Mouse (Mus musculus): Measurements from ENCODE around the gene Zfp830. TPM values are rescaled to one million over a fixed set of nuclear protein-coding genes. Genes with fewer than 3 reads are reported as not detected.

Gene Zfp830
- polyA plus RNA-seq, 1 experiment, result 14.4 TPM

DNA sequence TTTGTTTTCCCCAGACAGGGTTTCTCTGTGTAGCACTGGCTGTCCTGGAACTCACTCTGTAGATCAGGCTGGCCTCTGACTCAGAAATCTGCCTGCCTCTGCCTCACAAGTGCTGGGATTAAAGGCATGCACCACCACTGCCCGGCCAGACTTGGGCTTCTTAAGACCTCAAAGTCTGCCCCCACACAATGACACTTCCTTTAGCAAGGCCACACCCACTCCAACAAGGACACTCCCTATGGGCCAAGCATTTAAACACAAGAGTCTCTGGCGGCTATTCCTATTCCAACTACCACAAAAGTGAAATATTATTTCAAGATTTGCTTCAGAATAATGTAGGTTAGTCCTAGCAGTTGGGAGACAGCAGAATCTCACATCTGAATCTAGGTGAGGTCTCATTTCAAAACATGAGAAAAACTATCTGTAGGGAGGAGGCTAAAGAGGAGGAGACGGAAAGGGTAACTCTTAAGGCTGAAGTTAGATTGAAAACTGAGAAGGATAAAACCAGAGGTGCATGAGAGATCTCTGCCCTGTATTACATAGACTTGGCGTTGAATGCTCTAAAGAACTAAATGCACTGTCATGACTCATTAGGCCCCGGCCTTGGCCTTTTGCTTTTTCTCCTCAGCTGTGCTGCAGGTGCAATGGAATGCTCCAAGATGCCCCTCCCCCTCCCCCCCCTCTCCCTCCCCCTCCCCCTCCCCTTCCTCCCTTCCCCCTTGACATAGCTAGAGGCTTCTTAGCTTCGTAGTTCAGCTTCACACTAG lies 11.6 kb upstream of the Zfp830 start:
- WGBS, result 75% methylated on average over 6 of the region's 6 CpGs
- Histone ChIP-seq H3K4me3 (replicated peaks; ENCODE audit: insufficient read depth, low read depth, low read length) (no peak overlapping the region), H3K4me1 (ENCODE audit: control insufficient read depth, insufficient read depth, low read length) (no peaks in the 10 kb centered on the region), H3K27ac (ENCODE audit: insufficient read depth, low read length) (no peak overlapping the region), H3K27me3 (ENCODE audit: control insufficient read depth, insufficient read depth, low read length) (no peaks in the 10 kb centered on the region)
- no peak for TF ChIP-seq CTCF (IDR thresholded peaks at IDR 0.05; ENCODE audit: borderline replicate concordance, insufficient read depth, low read depth, low read length)
- no peak for DNase-seq

GRCm38 (mm10) chr11:82755919-82756318 lies 8.2 kb upstream of the Zfp830 start:
- TF ChIP-seq POLR2A (IDR thresholded peaks at IDR 0.05; ENCODE audit: borderline replicate concordance, insufficient read depth, low read length), result no peak
- TF ChIP-seq CTCF (IDR thresholded peaks at IDR 0.05; ENCODE audit: borderline replicate concordance, insufficient read depth, low read depth, low read length), result no peak
- no peaks in the 10 kb centered on the region for H3K27me3 ChIP-seq (ENCODE audit: control insufficient read depth, insufficient read depth, low read length)
- no peak for DNase-seq
- H3K4me1 ChIP-seq (ENCODE audit: control insufficient read depth, insufficient read depth, low read length), result no peaks in the 10 kb centered on the region
- no peak overlapping the region for H3K27ac ChIP-seq (ENCODE audit: insufficient read depth, low read length)
- WGBS, result 92% methylated on average over 1 of the region's 1 CpGs
- H3K4me3 ChIP-seq (replicated peaks; ENCODE audit: insufficient read depth, low read depth, low read length), result no peak overlapping the region

- 84% methylated on average over 6 of the region's 6 CpGs for WGBS
- H3K4me3 ChIP-seq (replicated peaks; ENCODE audit: insufficient read depth, low read depth, low read length), result no peak overlapping the region
- no peaks in the 10 kb centered on the region for H3K4me1 ChIP-seq (ENCODE audit: control insufficient read depth, insufficient read depth, low read length)
- TF ChIP-seq POLR2A (IDR thresholded peaks at IDR 0.05; ENCODE audit: borderline replicate concordance, insufficient read depth, low read length), result no peak
- TF ChIP-seq CTCF (IDR thresholded peaks at IDR 0.05; ENCODE audit: borderline replicate concordance, insufficient read depth, low read depth, low read length), result no peak
- no peaks in the 10 kb centered on the region for H3K27me3 ChIP-seq (ENCODE audit: control insufficient read depth, insufficient read depth, low read length)
- H3K27ac ChIP-seq (ENCODE audit: insufficient read depth, low read length), result no peak overlapping the region
- no peak for DNase-seq
Measured at GRCm38 (mm10) chr11:82762286-82762829, 1.8 kb upstream of the Zfp830 start.

GRCm38 (mm10) chr11:82763261-82763660 lies 884 bp upstream of the Zfp830 start:
- no peak for TF ChIP-seq CTCF (IDR thresholded peaks at IDR 0.05; ENCODE audit: borderline replicate concordance, insufficient read depth, low read depth, low read length)
- no peak for TF ChIP-seq POLR2A (IDR thresholded peaks at IDR 0.05; ENCODE audit: borderline replicate concordance, insufficient read depth, low read length)
- Histone ChIP-seq H3K4me3 (replicated peaks; ENCODE audit: insufficient read depth, low read depth, low read length) (peak overlapping the region; percentile 91), H3K27me3 (ENCODE audit: control insufficient read depth, insufficient read depth, low read length) (no peaks in the 10 kb centered on the region), H3K4me1 (ENCODE audit: control insufficient read depth, insufficient read depth, low read length) (no peaks in the 10 kb centered on the region), H3K27ac (ENCODE audit: insufficient read depth, low read length) (no peak overlapping the region)
- 8% methylated on average over 4 of the region's 4 CpGs for whole genome bisulfite sequencing
- no peak for DNase-seq

DNA sequence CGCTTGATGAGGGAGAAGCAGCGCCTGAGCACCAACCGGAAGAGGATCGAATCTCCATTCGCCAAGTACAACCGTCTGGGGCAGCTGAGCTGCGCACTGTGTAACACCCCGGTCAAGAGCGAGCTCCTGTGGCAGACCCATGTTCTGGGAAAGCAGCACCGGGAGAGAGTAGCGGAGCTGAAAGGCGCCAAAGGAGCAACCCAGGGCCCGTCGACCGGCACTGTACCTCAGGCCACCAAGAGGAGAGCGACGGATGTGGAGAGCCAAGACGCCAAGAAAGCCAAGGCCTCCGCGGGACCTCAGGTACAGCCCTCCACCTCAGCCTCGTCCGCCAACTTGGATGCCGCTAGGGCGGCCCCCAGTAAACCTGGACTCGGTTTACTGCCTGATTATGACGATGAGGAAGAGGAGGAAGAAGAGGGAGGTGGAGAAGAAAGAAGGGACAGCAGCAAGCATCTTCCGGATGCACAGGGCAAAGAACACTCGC lies 336 bp downstream of the Zfp830 start:
- Histone ChIP-seq H3K27me3 (ENCODE audit: control insufficient read depth, insufficient read depth, low read length) (no peaks in the 10 kb centered on the region), H3K4me1 (ENCODE audit: control insufficient read depth, insufficient read depth, low read length) (no peaks in the 10 kb centered on the region), H3K27ac (ENCODE audit: insufficient read depth, low read length) (peak overlapping the region; percentile 8), H3K4me3 (replicated peaks; ENCODE audit: insufficient read depth, low read depth, low read length) (peak overlapping the region; percentile 91)
- DNase-seq, result no peak
- under 1% methylated on average over 28 of the region's 28 CpGs for WGBS
- TF ChIP-seq CTCF (IDR thresholded peaks at IDR 0.05; ENCODE audit: borderline replicate concordance, insufficient read depth, low read depth, low read length), result no peak
- no peak for TF ChIP-seq POLR2A (IDR thresholded peaks at IDR 0.05; ENCODE audit: borderline replicate concordance, insufficient read depth, low read length)

DNA sequence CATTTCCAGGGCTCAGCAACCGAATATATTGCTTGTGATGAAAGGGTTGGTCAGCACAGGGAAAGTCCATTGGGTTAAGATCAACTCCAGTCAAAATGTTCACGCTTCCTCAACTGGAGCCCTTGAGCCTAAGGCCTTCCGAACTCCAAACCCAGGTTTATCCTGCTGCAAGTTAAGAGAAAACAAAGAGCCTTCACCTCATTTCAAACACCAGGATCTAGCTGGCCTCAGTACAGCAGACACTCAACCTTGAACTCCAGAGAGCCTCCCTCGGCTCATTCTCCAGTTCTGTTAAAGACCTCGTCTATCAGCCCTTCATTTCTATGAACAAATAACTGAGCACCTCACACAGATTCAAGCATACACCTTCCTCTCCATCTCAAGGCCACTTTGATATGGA lies 16.0 kb downstream of the Zfp830 start:
- H3K27me3 ChIP-seq (ENCODE audit: control insufficient read depth, insufficient read depth, low read length), result no peaks in the 10 kb centered on the region
- H3K4me3 ChIP-seq (replicated peaks; ENCODE audit: insufficient read depth, low read depth, low read length), result no peak overlapping the region
- TF ChIP-seq POLR2A (IDR thresholded peaks at IDR 0.05; ENCODE audit: borderline replicate concordance, insufficient read depth, low read length) (no peak), CTCF (IDR thresholded peaks at IDR 0.05; ENCODE audit: borderline replicate concordance, insufficient read depth, low read depth, low read length) (no peak)
- H3K27ac ChIP-seq (ENCODE audit: insufficient read depth, low read length), result no peak overlapping the region
- no peak for DNase-seq
- WGBS, result 52% methylated on average over 5 of the region's 5 CpGs
- no peaks in the 10 kb centered on the region; the same call in 1 of the 2 replicates for H3K4me1 ChIP-seq (ENCODE audit: control insufficient read depth, insufficient read depth, low read length)

DNA sequence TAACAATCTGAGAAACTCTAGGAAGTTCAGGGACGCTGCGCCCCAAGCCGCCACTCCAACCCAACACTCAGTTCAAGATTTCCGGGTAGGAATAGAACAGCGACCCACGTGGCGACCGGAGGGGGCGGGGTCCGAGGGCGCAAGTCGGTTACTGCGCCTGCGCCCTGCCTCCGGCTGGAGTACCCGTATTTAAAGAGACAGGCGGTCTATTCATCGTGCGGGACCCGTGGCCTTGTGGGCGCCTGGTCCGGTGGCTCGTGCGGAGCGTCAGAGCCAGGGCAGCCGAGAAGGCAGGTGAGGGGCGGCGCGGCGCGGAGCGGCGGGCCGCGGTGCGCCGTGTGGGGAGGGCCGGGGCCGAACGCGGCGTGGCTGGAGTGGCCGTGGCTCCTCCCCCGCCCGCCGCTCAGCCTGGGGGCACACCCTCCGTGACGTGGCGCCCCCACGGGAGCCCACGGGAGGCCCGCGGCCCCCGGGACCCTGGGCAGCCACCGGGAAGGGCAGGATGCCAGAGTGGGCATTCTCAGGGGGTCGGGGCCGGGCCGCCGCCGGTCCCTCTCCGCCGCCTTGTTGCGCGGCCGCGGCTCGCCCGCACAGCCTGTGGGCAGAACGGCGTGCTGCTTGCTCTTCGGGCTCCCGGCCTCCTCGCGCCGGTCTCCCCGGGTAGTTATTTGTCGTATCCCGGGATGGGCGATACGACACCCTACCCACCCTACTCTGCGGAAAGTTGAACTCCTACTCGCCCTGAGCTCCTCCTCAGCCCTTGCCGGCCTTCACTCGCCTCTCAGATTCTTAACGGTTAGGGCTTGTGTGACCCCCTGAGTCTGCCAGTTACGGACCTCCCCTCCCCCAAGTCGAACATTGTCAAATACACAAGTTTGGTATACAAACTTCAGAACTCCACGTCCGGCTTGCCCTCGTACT lies 17.1 kb downstream of the Zfp830 start, which contains the start of gene Lig3:
TSS of gene Lig3 (plus strand) at position 126 of the 921 bp plus-strand sequence.
- peak within 1 kb of the TSS; percentile 92 for H3K4me3 ChIP-seq (replicated peaks; ENCODE audit: insufficient read depth, low read depth, low read length)
- H3K4me1 ChIP-seq (ENCODE audit: control insufficient read depth, insufficient read depth, low read length), result no peaks in the 10 kb centered on the region; the same call in 1 of the 2 replicates
- H3K27me3 ChIP-seq (ENCODE audit: control insufficient read depth, insufficient read depth, low read length), result no peaks in the 10 kb centered on the region
- under 1% methylated on average over 80 of the region's 90 CpGs for WGBS
- DNase-seq, result peak; percentile 93 to 94
- peak within 1 kb of the TSS; percentile 99 for H3K27ac ChIP-seq (ENCODE audit: insufficient read depth, low read length)
- peak; percentile 45; the same call in 1 of the 2 replicates for TF ChIP-seq POLR2A (IDR thresholded peaks at IDR 0.05; ENCODE audit: borderline replicate concordance, insufficient read depth, low read length)
- TF ChIP-seq CTCF (IDR thresholded peaks at IDR 0.05; ENCODE audit: borderline replicate concordance, insufficient read depth, low read depth, low read length), result no peak
